Mouse (Mus musculus): ENCODE data around the gene Zdhhc8. TPM values are rescaled to one million over a fixed set of nuclear protein-coding genes. Genes with fewer than 3 reads are reported as not detected.

Zdhhc8 gene
- polyA plus RNA-seq, 1 experiment from 2014 or later: 20.6 TPM

MicroRNA genes within 50 kb of the gene (microRNA counts, 519-probe panel; counts per million panel counts)
- 2,491 counts per million, percentile 50 among the panel's probes with 10 or more counts for microRNA mmu-miR-1306

Small RNA genes within 50 kb of the gene (microRNA-seq; reads per million reads assigned to microRNA genes)
- gene Gm24572 (0.93 reads per million), gene Mir1306 (247 reads per million, percentile 62 among the genes with 10 or more reads in this experiment)

Other genes starting within 250 kb of the Zdhhc8 start
- 95.5 and 97.9 TPM in 2 replicates for gene Dgcr6, start 182.3 kb downstream of the Zdhhc8 start, polyA plus RNA-seq (2015; fragmentation: Nextera tagmentation; extraction: Ambion mirVana)
- 13.5 and 14.7 TPM in 2 replicates for gene Prodh, start 144.9 kb downstream of the Zdhhc8 start, polyA plus RNA-seq (2015; fragmentation: Nextera tagmentation; extraction: Ambion mirVana)
- 0.74 and 0.90 TPM in 2 replicates for gene Rtn4r, start 107.5 kb downstream of the Zdhhc8 start, polyA plus RNA-seq (2015; fragmentation: Nextera tagmentation; extraction: Ambion mirVana)
- gene Ccdc188, start 17.3 kb downstream of the Zdhhc8 start, polyA plus RNA-seq (2015; fragmentation: Nextera tagmentation; extraction: Ambion mirVana): not detected in 2 replicates
- 103 and 106 TPM in 2 replicates for gene Trmt2a, start 13.5 kb upstream of the Zdhhc8 start, polyA plus RNA-seq (2015; fragmentation: Nextera tagmentation; extraction: Ambion mirVana)
- gene Ranbp1, start 13.6 kb upstream of the Zdhhc8 start, polyA plus RNA-seq (2015; fragmentation: Nextera tagmentation; extraction: Ambion mirVana): 580 and 615 TPM in 2 replicates
- 2.1 and 2.4 TPM in 2 replicates for gene Gm49776, start 23.2 kb upstream of the Zdhhc8 start, polyA plus RNA-seq (2015; fragmentation: Nextera tagmentation; extraction: Ambion mirVana)
- gene Dgcr8, start 54.1 kb upstream of the Zdhhc8 start, polyA plus RNA-seq (2015; fragmentation: Nextera tagmentation; extraction: Ambion mirVana): 28.5 and 32.2 TPM in 2 replicates
- gene Tango2, start 113.0 kb upstream of the Zdhhc8 start, polyA plus RNA-seq (2015; fragmentation: Nextera tagmentation; extraction: Ambion mirVana): 24.6 and 33.0 TPM in 2 replicates
- gene Arvcf, start 113.0 kb upstream of the Zdhhc8 start, polyA plus RNA-seq (2015; fragmentation: Nextera tagmentation; extraction: Ambion mirVana): 29.7 and 35.5 TPM in 2 replicates
- 22.7 and 23.4 TPM in 2 replicates for gene Txnrd2, start 191.2 kb upstream of the Zdhhc8 start, polyA plus RNA-seq (2015; fragmentation: Nextera tagmentation; extraction: Ambion mirVana)
- gene Comt, start 191.7 kb upstream of the Zdhhc8 start, polyA plus RNA-seq (2015; fragmentation: Nextera tagmentation; extraction: Ambion mirVana): 112 and 122 TPM in 2 replicates

Measured in lung, embryonic 15.5 days (tissue).